Mouse (Mus musculus) liver, adult 2 months (tissue): ENCODE data around the gene Brd4.

Experiments
- CTCF ChIP-seq: fragments of 200-500 bp; IDR thresholded peaks from 2 replicates; pipeline ENCODE4 v1.5.1; 2011; ENCODE audit warnings: low read depth, low read length, control low read depth
- POLR2A ChIP-seq: fragments of 200-500 bp; IDR thresholded peaks from 2 replicates; pipeline ENCODE4 v1.6.1; 2011; ENCODE audit warnings: low read length, control low read depth; ENCODE audit not compliant: insufficient read depth; ENCODE audit errors: extremely low read depth

DNA sequence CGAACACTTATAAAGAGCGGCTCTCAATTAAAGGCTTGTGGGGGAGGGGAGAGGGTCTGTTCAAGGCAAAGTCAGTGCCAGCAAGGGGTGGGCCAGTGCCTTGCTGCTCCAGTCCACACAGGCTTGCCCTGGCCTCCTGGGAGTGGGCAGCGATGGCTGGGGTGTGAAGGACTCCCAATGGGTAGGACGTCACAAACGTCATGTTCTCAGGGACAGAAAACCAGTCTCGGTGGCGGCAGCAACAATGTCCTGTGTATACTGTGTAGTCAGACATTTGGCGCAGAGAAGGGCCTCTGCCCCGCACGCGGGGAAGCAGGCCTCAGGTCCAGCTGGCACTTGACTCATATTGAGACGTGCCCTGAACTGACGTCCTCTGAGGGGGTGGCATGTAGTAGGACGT is 87.4 kb downstream of the Brd4 start:
- no peak for TF ChIP-seq CTCF
- TF ChIP-seq POLR2A = no peak
